Mouse (Mus musculus): ENCODE measurements around the gene Gcc2.
"Not testable (repeated sequence)": the region's sequence is repeated elsewhere in the genome, so short reads cannot be mapped to it uniquely, and the experiment has no call there.

Gene Gcc2

DNA sequence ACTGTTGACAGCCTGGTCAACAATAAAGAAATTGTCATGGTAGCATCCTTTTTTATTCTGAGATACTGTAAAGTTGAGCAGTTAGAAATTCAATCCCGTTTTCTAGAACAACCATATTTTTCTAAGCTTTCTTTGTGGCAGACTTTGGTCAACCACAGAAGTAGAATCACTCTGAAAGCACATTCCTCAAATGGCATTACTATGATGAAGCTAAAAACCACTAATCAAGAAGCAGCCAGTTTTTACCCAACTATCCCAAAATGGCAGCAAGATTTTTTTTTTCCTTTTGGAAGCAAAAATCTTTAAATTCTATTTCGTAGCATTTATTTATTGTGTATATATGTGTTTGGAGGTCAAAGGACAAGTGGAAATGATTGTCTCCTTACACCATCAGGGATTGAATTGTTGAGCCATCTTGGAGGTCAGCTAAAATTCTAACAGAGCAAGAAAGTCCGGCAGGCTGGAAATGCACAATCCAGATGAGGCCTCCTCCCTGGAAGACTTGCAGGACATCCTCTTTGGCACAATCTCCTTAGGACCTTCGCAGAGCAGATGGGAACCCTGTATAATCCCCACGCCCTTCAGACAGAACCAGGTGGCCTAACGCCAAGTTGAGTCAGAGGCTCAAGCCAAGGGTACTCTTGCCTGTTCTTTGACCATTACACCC is 67.2 kb downstream of the Gcc2 start:
- intact Hi-C loops (cut with DNase I), result no loop called here

DNA sequence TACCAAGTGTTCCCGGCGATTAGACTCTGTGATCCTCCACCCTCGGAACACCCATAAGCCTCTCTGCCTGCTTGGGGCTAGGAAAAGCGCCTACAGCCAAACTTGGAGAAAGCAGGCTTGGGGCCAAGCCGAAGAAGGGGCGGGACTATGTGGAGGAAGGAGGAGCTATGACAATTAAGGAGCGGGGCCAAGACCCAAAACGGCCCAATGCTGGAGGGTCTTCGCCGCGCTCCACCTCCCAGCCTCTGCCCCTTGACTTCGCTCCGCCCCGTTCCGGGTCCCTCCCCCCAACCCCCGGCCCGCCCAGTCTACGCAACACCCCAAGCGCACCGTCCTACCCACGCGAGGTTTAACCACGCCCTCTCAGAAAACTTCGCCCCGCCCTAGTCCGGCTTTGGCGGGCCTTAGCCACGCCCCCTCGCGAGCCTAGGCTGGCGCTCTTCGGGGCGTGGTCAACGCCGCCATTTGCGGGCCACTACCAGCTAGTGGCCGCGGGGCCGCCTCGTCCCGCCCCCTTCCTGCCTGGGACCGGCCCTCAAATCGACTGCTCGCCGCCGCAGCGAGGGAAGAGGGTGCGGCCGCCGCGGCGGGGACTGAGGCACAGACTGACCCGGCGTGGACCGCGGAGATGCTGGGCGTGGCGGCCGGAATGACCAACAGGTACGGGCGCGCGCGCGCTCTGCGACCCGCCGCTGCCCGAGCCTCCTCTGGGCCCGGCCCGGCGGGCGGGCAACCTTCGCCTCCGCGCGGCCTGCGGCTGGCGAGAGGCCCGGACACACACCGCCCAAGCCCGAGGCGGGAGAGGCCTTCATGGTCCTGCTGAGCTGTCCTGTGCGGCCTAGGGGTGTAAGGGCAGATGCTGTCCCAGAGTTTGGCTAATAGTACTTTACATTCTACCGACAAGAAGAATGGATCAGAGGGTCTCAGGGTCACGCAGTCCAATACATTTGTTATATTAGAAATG is 68.0 kb downstream of the Gcc2 start, which contains the start of gene Lims1:
TSS of gene Lims1 (plus strand) at position 439 of the 964 bp plus-strand sequence.
- intact Hi-C loops (cut with DNase I), result no loop called here

- intact Hi-C loops (cut with DNase I), result no loop called here
Observed at GRCm38 (mm10) chr10:58326271-58326670, 71.0 kb downstream of the Gcc2 start.

- intact Hi-C loops (cut with DNase I), result not testable (repeated sequence)
Observed at GRCm38 (mm10) chr10:58327836-58328235, 72.5 kb downstream of the Gcc2 start.

- intact Hi-C loops (cut with DNase I), result no loop called here
Observed at GRCm38 (mm10) chr10:58328517-58329108, 73.3 kb downstream of the Gcc2 start.

DNA sequence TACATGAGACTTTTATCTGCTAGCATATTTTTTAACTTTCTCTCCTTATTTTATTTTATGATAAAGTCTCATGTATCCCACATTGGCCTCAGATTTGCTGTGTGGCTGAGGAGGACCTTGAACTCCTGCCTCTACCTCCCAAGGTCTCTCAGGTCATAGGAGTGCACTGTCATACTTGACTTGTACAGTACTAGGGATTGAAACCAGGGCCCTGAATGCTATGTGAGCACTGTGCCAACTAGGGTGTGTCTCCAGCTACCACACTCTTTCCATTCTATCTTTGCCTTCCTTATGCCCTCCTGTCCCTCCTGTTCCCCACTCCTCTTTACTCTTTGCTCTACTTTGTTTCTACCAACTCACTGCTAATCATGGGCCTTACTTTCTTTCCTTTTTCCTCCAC is 75.3 kb downstream of the Gcc2 start:
- intact Hi-C loops (cut with DNase I), result no loop called here

DNA sequence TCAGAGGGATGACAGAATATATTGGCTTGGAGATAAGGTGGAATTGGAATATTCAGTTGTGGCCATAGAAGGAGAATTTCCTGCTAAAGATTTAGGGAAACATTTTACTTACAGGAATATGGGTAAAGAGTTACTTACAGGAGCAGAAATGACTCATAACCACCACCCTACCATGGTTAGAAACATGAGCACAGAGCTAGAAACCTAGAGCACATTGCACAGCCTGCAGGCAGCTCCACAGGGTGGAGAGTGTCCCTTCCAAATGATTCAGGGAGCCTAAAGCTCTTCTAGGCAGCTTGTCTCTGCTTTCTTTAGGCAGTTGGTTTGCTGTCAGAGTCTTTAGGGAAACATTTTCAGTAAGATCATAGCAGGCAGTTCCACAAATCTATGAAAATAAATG is 76.4 kb downstream of the Gcc2 start:
- intact Hi-C loops (cut with DNase I), result no loop called here

DNA sequence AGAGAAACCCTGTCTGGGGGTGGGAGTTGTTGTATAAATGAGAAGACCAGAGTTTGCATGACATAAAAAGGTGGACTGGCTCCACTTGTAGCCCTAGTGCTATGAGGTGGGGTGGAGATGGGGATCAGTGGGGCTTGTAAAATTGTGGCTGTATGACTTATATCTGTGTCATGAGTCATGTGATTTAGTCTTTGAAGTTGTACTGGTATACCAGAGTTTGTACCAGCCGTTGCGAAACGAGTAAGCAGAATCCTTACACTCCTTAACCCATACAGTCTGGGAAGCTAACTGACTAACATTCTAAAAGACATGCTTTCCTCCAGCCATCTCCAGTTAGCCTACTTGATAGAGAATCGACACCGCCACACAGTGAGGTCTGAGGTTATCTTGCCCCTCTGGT is 78.1 kb downstream of the Gcc2 start:
- intact Hi-C loops (cut with DNase I), result no loop called here

- intact Hi-C loops (cut with DNase I), result no loop called here
Observed at GRCm38 (mm10) chr10:58336156-58336555, 80.9 kb downstream of the Gcc2 start.

GRCm38 (mm10) chr10:58337091-58337490 is 81.8 kb downstream of the Gcc2 start:
- intact Hi-C loops (cut with DNase I), result not testable (repeated sequence)

GRCm38 (mm10) chr10:58338590-58338989 is 83.3 kb downstream of the Gcc2 start:
- intact Hi-C loops (cut with DNase I), result no loop called here

GRCm38 (mm10) chr10:58341685-58342084 is 86.4 kb downstream of the Gcc2 start:
- intact Hi-C loops (cut with DNase I), result no loop called here

DNA sequence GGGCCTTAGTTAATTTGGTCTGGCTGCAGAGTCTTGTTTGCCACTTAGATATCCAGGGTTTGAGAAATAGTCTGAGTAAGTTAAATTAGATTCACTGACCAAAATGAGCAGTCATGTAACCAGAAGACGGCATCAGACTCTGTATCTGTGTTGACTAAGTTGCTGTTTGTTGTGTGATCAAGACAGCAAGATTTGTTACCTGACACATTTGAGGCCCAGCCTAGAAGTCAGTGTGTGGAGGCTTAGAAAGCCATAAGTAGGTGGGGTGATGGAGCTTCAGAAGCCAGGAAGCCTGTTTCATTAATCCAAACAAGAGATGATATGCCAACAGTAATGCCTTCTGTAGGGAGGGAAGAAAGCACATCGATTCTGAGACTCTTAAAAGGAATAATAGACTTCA is 86.9 kb downstream of the Gcc2 start:
- intact Hi-C loops (cut with DNase I), result no loop called here

- intact Hi-C loops (cut with DNase I), result no loop called here
Observed at GRCm38 (mm10) chr10:58343552-58343951, 88.3 kb downstream of the Gcc2 start.

DNA sequence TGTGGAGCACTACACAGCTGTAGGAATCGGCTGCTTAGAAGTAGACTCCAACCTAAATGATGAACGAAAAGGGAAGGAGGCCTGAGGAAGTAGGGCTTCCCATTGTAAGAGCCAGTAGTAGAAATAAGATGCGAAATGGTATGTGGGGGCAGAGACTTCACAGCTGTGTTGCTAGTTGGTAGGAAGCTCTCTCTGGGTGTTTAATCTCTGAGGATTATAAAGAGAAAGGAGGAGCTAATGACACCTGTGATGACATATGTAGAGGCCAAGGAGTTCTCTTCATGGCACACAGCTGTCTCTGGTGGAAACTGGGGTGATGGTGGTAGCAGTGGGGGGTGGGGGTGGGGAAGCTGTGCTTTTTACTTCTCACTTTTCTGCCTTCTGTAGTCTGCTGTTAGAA is 95.3 kb downstream of the Gcc2 start:
- intact Hi-C loops (cut with DNase I), result no loop called here

DNA sequence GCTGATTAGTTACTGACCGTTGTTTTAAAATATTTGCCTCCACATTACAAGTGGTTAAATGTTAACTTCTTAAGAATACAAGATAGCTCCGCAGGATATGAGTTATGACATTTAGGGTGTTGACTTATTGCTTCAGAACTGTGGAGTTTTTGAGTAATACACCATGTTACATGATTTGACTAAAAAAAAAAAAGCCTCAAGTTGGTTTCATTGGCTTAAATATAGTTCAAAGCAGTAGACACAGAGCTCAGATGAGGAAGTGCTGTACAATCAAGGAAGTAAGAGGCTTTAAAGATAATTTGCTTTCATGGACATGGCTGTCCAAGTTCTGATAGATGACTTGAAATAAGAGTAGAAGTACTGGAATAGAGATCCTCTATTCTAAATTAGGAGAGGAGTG is 96.4 kb downstream of the Gcc2 start:
- intact Hi-C loops (cut with DNase I), result no loop called here

GRCm38 (mm10) chr10:58352364-58352763 is 97.1 kb downstream of the Gcc2 start:
- intact Hi-C loops (cut with DNase I), result no loop called here

DNA sequence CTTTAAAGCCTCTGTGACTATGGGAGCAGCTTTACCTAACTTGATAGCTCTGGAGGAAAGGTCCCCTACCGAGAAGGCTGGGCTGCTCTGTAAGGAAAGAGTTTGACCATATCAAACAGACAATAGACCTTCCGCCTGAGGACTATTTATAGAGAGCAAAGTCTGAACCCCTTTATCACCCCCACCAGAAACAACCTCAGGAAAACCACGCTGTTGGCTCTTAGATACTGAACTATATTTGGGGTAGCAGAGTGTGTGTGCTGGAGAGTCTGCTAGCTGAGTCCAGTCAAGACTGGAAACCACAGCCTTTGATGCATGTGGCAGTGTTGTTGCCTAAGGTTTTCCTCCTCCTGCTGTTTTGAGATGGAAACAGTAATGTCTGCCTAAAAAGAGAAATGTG is 99.3 kb downstream of the Gcc2 start:
- intact Hi-C loops (cut with DNase I), result no loop called here

Measured in adrenal gland (tissue).